Mouse (Mus musculus) E14TG2a.4 (cell line): ENCODE measurements around the gene Gart.

ENCODE experiments used
- CTCF ChIP-seq: conservative IDR thresholded peaks from 2 replicates; pipeline ENCODE4 v1.5.1; 2014; ENCODE audit warnings: low read length
- NANOG ChIP-seq: IDR thresholded peaks from 2 replicates; pipeline ENCODE4 v1.6.1; 2014; ENCODE audit warnings: borderline replicate concordance, low read length, mixed read lengths
- POU5F1 ChIP-seq: IDR thresholded peaks from 2 replicates; pipeline ENCODE4 v1.6.1; 2014; ENCODE audit warnings: low read length, borderline replicate concordance

DNA sequence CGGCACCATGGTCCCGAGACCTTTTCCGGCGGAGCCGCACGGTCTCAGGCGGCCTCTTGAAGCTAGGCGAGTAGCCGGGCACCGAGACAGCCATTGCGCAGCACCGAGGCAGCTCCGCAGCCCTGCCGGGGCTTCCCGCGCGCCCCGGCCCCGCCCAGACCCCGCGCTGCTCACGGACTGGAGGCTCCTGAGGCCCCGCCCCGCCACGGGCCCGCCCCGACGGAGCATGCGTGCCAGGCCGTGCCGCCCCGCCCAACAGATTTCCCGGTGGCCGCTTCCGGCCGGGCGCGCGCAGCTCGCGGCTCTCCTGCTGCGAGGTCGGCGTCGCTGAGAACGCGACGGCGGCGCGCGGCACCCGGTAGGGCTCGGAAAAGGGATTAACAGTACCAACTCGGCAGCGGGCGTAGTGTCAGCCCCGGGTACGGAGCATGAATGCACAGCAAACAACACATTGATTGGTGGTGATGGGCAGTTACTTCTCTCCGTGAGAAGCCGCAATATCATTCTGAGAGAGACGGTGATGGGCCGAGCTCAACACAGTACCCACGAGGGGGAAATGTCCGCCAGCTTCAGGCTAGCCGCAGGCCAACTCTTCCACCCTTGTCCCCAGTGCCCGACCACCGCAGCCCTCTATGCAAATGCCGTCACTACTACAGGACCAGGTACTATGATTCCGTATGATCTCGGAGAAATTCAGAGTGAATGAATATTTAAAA, 42.0 kb upstream of the Gart start, which contains the start of gene Donson:
- TF ChIP-seq CTCF: no peak
- no peak for TF ChIP-seq NANOG
- TF ChIP-seq POU5F1: no peak
